Mouse (Mus musculus) kidney, postnatal 36 days (tissue): ENCODE data around the gene Fkbp2.

Experiments used
- DNase-seq, 2 experiments: peaks; one replicate each; pipeline ENCODE4 v3.0.0; 2021 to 2022; ENCODE audit warnings: mixed read lengths in 2 of 2

The Fkbp2 gene

GRCm38 (mm10) chr19:6990712-6991111 is 10.4 kb upstream of the Fkbp2 start:
- no peak for DNase-seq

- DNase-seq = no peak
Measured at GRCm38 (mm10) chr19:6989251-6989650, 8.9 kb upstream of the Fkbp2 start.

GRCm38 (mm10) chr19:6987904-6988285 is 7.6 kb upstream of the Fkbp2 start:
- no peak for DNase-seq

GRCm38 (mm10) chr19:6987061-6987903 is 7.0 kb upstream of the Fkbp2 start, which contains the start of gene Vegfb:
Gene Vegfb, minus strand, starts transcription at chr19:6987651.
- peak; percentile 69 to 87 for DNase-seq

GRCm38 (mm10) chr19:6985951-6986708 is 5.8 kb upstream of the Fkbp2 start:
- no peak for DNase-seq

GRCm38 (mm10) chr19:6985300-6985699 is 5.0 kb upstream of the Fkbp2 start:
- DNase-seq = no peak

- DNase-seq = no peak
Measured at GRCm38 (mm10) chr19:6983621-6984020, 3.3 kb upstream of the Fkbp2 start.

GRCm38 (mm10) chr19:6981465-6981864 is 1.2 kb upstream of the Fkbp2 start:
- no peak for DNase-seq

- peak; percentile 100 for DNase-seq
Measured at GRCm38 (mm10) chr19:6979486-6980380, 568 bp downstream of the Fkbp2 start.

GRCm38 (mm10) chr19:6979001-6979479 is 1.3 kb downstream of the Fkbp2 start:
- DNase-seq = peak in 1 of 2 experiments; percentile 42

GRCm38 (mm10) chr19:6978639-6978974 is 1.7 kb downstream of the Fkbp2 start:
- DNase-seq = no peak

GRCm38 (mm10) chr19:6977759-6978638 is 2.3 kb downstream of the Fkbp2 start:
- no peak for DNase-seq

- peak; percentile 65 to 67 for DNase-seq
Measured at GRCm38 (mm10) chr19:6975537-6976521, 4.5 kb downstream of the Fkbp2 start, which contains the start of gene Plcb3. Gene Plcb3, minus strand, starts transcription at chr19:6976470.

- DNase-seq = peak; percentile 82 to 92
Measured at GRCm38 (mm10) chr19:6974211-6975205, 5.8 kb downstream of the Fkbp2 start, which contains the start of gene Ppp1r14b. Gene Ppp1r14b, plus strand, starts transcription at chr19:6974968.

GRCm38 (mm10) chr19:6973581-6974190 is 6.6 kb downstream of the Fkbp2 start:
- DNase-seq = no peak

- DNase-seq = no peak
Measured at GRCm38 (mm10) chr19:6972247-6972917, 7.9 kb downstream of the Fkbp2 start.

- DNase-seq = no peak
Measured at GRCm38 (mm10) chr19:6971644-6972043, 8.7 kb downstream of the Fkbp2 start.
